Mouse (Mus musculus): ENCODE data around the gene Ugt1a1. TPM values are rescaled to one million over a fixed set of nuclear protein-coding genes. Genes with fewer than 3 reads are reported as not detected.
"Not testable (repeated sequence)": the region's sequence is repeated elsewhere in the genome, so short reads cannot be mapped to it uniquely, and the experiment has no call there.

Ugt1a1 gene
- polyA plus RNA-seq (2012; rRNA removed) (1.5 and 2.3 TPM in 2 replicates), polyA plus RNA-seq (2014; fragmentation: Nextera tagmentation; extraction: Ambion mirVana) (4.3 and 5.8 TPM in 2 replicates)

DNA sequence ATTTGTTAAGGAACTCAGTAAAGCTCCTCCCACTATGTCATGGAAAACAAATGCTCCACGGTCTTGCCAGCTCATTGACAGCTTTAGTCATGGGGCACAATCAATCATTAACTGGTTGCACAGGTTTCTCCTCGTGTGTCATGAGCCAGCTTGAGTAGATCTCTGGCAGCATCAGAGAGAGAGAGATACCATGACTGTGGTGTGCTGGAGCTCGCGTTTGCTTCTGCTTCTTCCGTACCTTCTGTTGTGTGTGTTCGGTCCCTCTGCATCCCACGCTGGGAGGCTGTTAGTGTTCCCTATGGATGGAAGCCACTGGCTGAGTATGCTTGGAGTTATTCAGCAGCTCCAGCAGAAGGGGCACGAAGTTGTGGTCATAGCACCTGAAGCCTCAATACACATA lies at the start of gene Ugt1a1:
TSS of gene Ugt1a1 (plus strand) at position 148 of the 400 bp plus-strand sequence.
- no peak within 1 kb of the TSS for H3K27ac ChIP-seq (replicated peaks; ENCODE audit: low read depth, low read length)
- no peak within 1 kb of the TSS for H3K4me2 ChIP-seq (replicated peaks; ENCODE audit: low read depth, low read length, severe bottlenecking)
- H3K4me3 ChIP-seq (replicated peaks; ENCODE audit: low read length) = no peak within 1 kb of the TSS
- H3K9me3 ChIP-seq (ENCODE audit: control insufficient read depth, low read length) = peaks cover 52% of the 10 kb centered on the region
- no peaks in the 10 kb centered on the region for H3K36me3 ChIP-seq (ENCODE audit: control insufficient read depth, insufficient read depth, low read length)
- no peaks in the 10 kb centered on the region for H3K4me1 ChIP-seq (ENCODE audit: control insufficient read depth, insufficient read depth, low read length)
- 68% methylated on average over 8 of the region's 8 CpGs for WGBS
- ATAC-seq (ENCODE audit: low FRiP score, low read depth) (no peak), DNase-seq (ENCODE audit: low spot score) (peak; percentile 80)
- TF ChIP-seq POLR2A (IDR thresholded peaks at IDR 0.05; ENCODE audit: borderline replicate concordance, extremely low read depth, insufficient read depth, insufficient read length) = no peak
- no peaks in the 10 kb centered on the region for H3K27me3 ChIP-seq (ENCODE audit: control insufficient read depth, insufficient read depth, low read length)
- H3K9ac ChIP-seq (ENCODE audit: low read depth, low read length, severe bottlenecking) = no peak within 1 kb of the TSS

DNA sequence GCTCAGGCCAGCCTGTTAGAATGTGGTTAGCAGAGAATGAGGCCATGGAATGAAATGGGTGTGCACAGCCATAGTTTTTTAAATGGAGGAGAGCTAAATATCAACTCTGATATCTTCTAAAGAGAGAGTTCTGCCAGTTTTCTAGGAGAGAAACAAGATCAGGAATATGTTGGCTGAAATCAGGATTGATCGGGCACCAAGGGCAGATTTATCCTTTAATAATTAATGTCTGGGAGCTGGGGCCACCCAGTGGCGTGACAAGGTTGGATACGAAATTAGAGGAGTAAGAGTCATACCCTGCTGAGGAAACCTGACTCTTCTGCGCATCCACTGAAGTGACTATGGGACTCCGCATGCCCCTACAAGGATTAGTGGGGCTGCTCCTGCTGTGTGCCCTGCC lies 46.0 kb upstream of the Ugt1a1 start, which contains the start of gene Ugt1a5:
TSS of gene Ugt1a5 (plus strand) at position 302 of the 400 bp plus-strand sequence.
- Histone ChIP-seq H3K9ac (ENCODE audit: low read depth, low read length, severe bottlenecking) (no peak within 1 kb of the TSS), H3K4me1 (ENCODE audit: control insufficient read depth, insufficient read depth, low read length) (no peaks in the 10 kb centered on the region), H3K9me3 (ENCODE audit: control insufficient read depth, low read length) (no peaks in the 10 kb centered on the region), H3K27ac (replicated peaks; ENCODE audit: low read depth, low read length) (no peak within 1 kb of the TSS), H3K4me2 (replicated peaks; ENCODE audit: low read depth, low read length, severe bottlenecking) (no peak within 1 kb of the TSS), H3K27me3 (ENCODE audit: control insufficient read depth, insufficient read depth, low read length) (no peaks in the 10 kb centered on the region), H3K36me3 (ENCODE audit: control insufficient read depth, insufficient read depth, low read length) (no peaks in the 10 kb centered on the region), H3K4me3 (replicated peaks; ENCODE audit: low read length) (no peak within 1 kb of the TSS)
- ATAC-seq (ENCODE audit: low FRiP score, low read depth) (no peak), DNase-seq (ENCODE audit: low spot score) (no peak)
- WGBS = 77% methylated on average over 5 of the region's 5 CpGs
- no peak for TF ChIP-seq POLR2A (IDR thresholded peaks at IDR 0.05; ENCODE audit: borderline replicate concordance, extremely low read depth, insufficient read depth, insufficient read length)

DNA sequence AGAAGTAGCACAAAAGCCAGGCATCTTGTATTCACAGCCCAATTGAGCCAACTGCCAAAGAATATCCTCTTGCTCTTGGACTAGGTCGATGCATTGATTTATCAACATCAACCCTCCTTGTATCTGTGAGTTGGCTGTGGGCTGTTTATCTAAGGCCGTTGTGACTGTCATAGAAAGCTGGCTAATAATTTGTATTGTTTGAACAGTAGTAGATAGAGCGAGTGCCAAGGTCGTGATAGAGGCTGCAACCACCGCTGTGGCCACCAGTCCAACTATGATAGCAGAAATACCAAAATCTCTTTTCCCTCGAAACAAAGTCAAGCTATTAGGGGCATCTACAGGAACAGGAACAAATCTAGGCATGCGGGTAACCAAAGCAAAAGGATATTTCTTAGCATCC lies 39.6 kb upstream of the Ugt1a1 start:
- H3K9me3 ChIP-seq (ENCODE audit: control insufficient read depth, low read length); H3K36me3 ChIP-seq (ENCODE audit: control insufficient read depth, insufficient read depth, low read length); DNase-seq (ENCODE audit: low spot score); ATAC-seq (ENCODE audit: low FRiP score, low read depth); H3K9ac ChIP-seq (ENCODE audit: low read depth, low read length, severe bottlenecking); H3K27me3 ChIP-seq (ENCODE audit: control insufficient read depth, insufficient read depth, low read length); H3K4me1 ChIP-seq (ENCODE audit: control insufficient read depth, insufficient read depth, low read length); H3K4me3 ChIP-seq (replicated peaks; ENCODE audit: low read length); H3K4me2 ChIP-seq (replicated peaks; ENCODE audit: low read depth, low read length, severe bottlenecking); H3K27ac ChIP-seq (replicated peaks; ENCODE audit: low read depth, low read length): not testable (repeated sequence)
- WGBS = 93% methylated on average over 5 of the region's 7 CpGs

DNA sequence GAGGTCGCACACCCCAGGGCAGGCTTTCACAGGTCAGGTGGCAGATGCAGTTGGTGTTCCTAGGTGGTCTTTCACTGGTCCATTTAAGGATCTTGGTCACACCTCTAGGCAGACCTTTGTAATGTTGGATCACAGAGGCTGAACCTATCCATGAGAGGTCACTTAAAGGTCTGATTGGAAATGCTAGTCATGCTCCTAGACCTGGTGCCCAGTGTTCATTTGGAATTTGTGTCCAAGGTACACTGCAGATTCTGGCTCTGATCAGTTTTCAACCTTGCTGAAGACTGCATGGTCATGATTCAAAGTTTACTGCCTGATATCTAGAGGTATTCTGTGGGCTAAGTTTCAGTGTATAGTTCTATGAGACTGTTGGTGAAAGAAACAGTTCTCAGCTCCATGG lies 32.1 kb upstream of the Ugt1a1 start:
- DNase-seq (ENCODE audit: low spot score) (no peak), ATAC-seq (ENCODE audit: low FRiP score, low read depth) (no peak)
- 92% methylated on average over 1 of the region's 1 CpGs for WGBS
- H3K4me3 ChIP-seq (replicated peaks; ENCODE audit: low read length) = no peak overlapping the region
- H3K27me3 ChIP-seq (ENCODE audit: control insufficient read depth, insufficient read depth, low read length) = no peaks in the 10 kb centered on the region
- no peak overlapping the region for H3K4me2 ChIP-seq (replicated peaks; ENCODE audit: low read depth, low read length, severe bottlenecking)
- no peak overlapping the region for H3K27ac ChIP-seq (replicated peaks; ENCODE audit: low read depth, low read length)
- no peak for TF ChIP-seq POLR2A (IDR thresholded peaks at IDR 0.05; ENCODE audit: borderline replicate concordance, extremely low read depth, insufficient read depth, insufficient read length)
- peaks cover 11% of the 10 kb centered on the region for H3K9me3 ChIP-seq (ENCODE audit: control insufficient read depth, low read length)
- H3K4me1 ChIP-seq (ENCODE audit: control insufficient read depth, insufficient read depth, low read length) = no peaks in the 10 kb centered on the region
- no peak overlapping the region for H3K9ac ChIP-seq (ENCODE audit: low read depth, low read length, severe bottlenecking)
- H3K36me3 ChIP-seq (ENCODE audit: control insufficient read depth, insufficient read depth, low read length) = no peaks in the 10 kb centered on the region

DNA sequence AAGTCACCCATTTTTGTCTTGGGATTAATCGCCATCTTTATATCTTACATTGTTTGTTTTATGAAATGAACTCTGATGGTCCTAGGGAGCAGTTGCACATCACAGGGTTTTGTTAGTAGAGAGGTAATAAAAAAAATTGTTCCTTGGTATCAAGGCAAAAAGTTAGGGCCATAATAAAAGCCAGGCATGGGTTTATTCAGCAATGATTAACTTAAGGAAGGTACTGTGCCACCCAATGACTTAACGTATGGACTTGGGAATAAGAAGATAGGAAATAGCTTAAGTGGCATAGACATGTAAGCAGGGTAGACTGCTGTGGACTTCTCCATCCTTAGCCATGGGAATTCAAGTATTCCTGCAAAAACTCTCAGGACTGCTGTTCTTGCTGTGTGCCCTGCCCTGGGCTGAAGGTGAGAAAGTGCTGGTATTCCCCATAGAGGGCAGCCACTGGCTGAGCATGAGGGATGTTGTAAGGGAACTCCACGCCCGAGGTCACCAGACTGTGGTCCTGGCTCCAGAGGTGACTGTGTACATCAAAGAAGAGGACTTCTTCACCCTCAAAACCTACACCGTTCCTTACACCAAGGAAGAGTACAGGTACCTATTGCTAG lies 25.3 kb upstream of the Ugt1a1 start:
- DNase-seq (ENCODE audit: low spot score) (no peak), ATAC-seq (ENCODE audit: low FRiP score, low read depth) (no peak)
- H3K4me3 ChIP-seq (replicated peaks; ENCODE audit: low read length) = no peak overlapping the region
- no peaks in the 10 kb centered on the region for H3K9me3 ChIP-seq (ENCODE audit: control insufficient read depth, low read length)
- H3K27me3 ChIP-seq (ENCODE audit: control insufficient read depth, insufficient read depth, low read length) = no peaks in the 10 kb centered on the region
- WGBS = 86% methylated on average over 5 of the region's 5 CpGs
- no peaks in the 10 kb centered on the region for H3K4me1 ChIP-seq (ENCODE audit: control insufficient read depth, insufficient read depth, low read length)
- TF ChIP-seq POLR2A (IDR thresholded peaks at IDR 0.05; ENCODE audit: borderline replicate concordance, extremely low read depth, insufficient read depth, insufficient read length) = no peak
- no peaks in the 10 kb centered on the region for H3K36me3 ChIP-seq (ENCODE audit: control insufficient read depth, insufficient read depth, low read length)
- no peak overlapping the region for H3K9ac ChIP-seq (ENCODE audit: low read depth, low read length, severe bottlenecking)
- H3K4me2 ChIP-seq (replicated peaks; ENCODE audit: low read depth, low read length, severe bottlenecking) = no peak overlapping the region
- no peak overlapping the region for H3K27ac ChIP-seq (replicated peaks; ENCODE audit: low read depth, low read length)
